Mouse (Mus musculus) ovary, postnatal 14 days (tissue): ENCODE data around the gene Agtr1a.

Experiments
- DNase-seq: peaks from one replicate; pipeline ENCODE4 v3.0.0; 2022; ENCODE audit warnings: low spot score

Gene Agtr1a

GRCm38 (mm10) chr13:30364097-30364625, 27.9 kb downstream of the Agtr1a start:
- DNase-seq: no peak

- no peak for DNase-seq
Measured at GRCm38 (mm10) chr13:30364780-30365179, 28.5 kb downstream of the Agtr1a start.

- DNase-seq: no peak
Measured at GRCm38 (mm10) chr13:30365378-30365777, 29.1 kb downstream of the Agtr1a start.

GRCm38 (mm10) chr13:30368116-30368515, 31.9 kb downstream of the Agtr1a start:
- DNase-seq: no peak

GRCm38 (mm10) chr13:30368746-30369145, 32.5 kb downstream of the Agtr1a start:
- DNase-seq: no peak

GRCm38 (mm10) chr13:30378868-30379267, 42.6 kb downstream of the Agtr1a start:
- no peak for DNase-seq

- no peak for DNase-seq
Measured at GRCm38 (mm10) chr13:30385183-30385582, 48.9 kb downstream of the Agtr1a start.

- no peak for DNase-seq
Measured at GRCm38 (mm10) chr13:30394123-30394522, 57.9 kb downstream of the Agtr1a start.

- DNase-seq: no peak
Measured at GRCm38 (mm10) chr13:30396431-30396830, 60.2 kb downstream of the Agtr1a start.

- no peak for DNase-seq
Measured at GRCm38 (mm10) chr13:30398852-30399251, 62.6 kb downstream of the Agtr1a start.

- no peak for DNase-seq
Measured at GRCm38 (mm10) chr13:30400621-30401020, 64.4 kb downstream of the Agtr1a start.

GRCm38 (mm10) chr13:30403874-30404273, 67.6 kb downstream of the Agtr1a start:
- no peak for DNase-seq

GRCm38 (mm10) chr13:30418611-30419010, 82.4 kb downstream of the Agtr1a start:
- DNase-seq: no peak

GRCm38 (mm10) chr13:30427008-30427407, 90.8 kb downstream of the Agtr1a start:
- no peak for DNase-seq

- no peak for DNase-seq
Measured at GRCm38 (mm10) chr13:30427436-30427835, 91.2 kb downstream of the Agtr1a start.
